Mouse (Mus musculus) hindbrain, postnatal 0 days (tissue): ENCODE measurements around the gene Kif26b. TPM values are rescaled to one million over a fixed set of nuclear protein-coding genes. Genes with fewer than 3 reads are reported as not detected.

Source experiments
- ATAC-seq: fragments of 200-750 bp; cut with Nextera tagmentation; 2 replicates; pipeline ENCODE4 v1.8.0; 2017; ENCODE audit warnings: mild to moderate bottlenecking, moderate TSS enrichment, moderate library complexity
- DNase-seq: peaks from one replicate; pipeline ENCODE4 v3.0.0-alpha.2; 2015; ENCODE audit warnings: low spot score
- H3K27ac ChIP-seq: fragments of 300-500 bp; sonication (generic); 2 replicates; pipeline ENCODE4 v1.5.1; 2014; ENCODE audit warnings: mild to moderate bottlenecking
- H3K27me3 ChIP-seq: fragments of 300-500 bp; sonication (generic); 2 replicates; pipeline ENCODE4 v1.6.1; 2014; ENCODE audit warnings: low read length, mixed read lengths; ENCODE audit not compliant: insufficient read depth
- H3K36me3 ChIP-seq: fragments of 300-500 bp; sonication (generic); 2 replicates; pipeline ENCODE4 v1.6.1; 2014; ENCODE audit warnings: low read length, mixed read lengths; ENCODE audit not compliant: insufficient read depth
- H3K4me1 ChIP-seq: fragments of 300-500 bp; sonication (generic); 2 replicates; pipeline ENCODE4 v1.6.1; 2014; ENCODE audit warnings: antibody characterized with exemption, low read length, mixed read lengths; ENCODE audit not compliant: insufficient read depth
- H3K4me2 ChIP-seq: fragments of 300-500 bp; sonication (generic); 2 replicates; pipeline ENCODE4 v1.6.1; 2014; ENCODE audit warnings: low read depth, mild to moderate bottlenecking, low read length, moderate library complexity, mixed read lengths
- H3K4me3 ChIP-seq: fragments of 300-500 bp; sonication (generic); 2 replicates; pipeline ENCODE4 v1.5.1; 2014; ENCODE audit warnings: low read length
- H3K9ac ChIP-seq: fragments of 300-500 bp; sonication (generic); replicated peaks from 2 replicates; pipeline ENCODE4 v1.6.1; 2014; ENCODE audit warnings: mild to moderate bottlenecking, low read length, moderate library complexity, mixed read lengths
- H3K9me3 ChIP-seq: fragments of 300-500 bp; sonication (generic); 2 replicates; pipeline ENCODE4 v1.6.1; 2016; ENCODE audit warnings: low read length, mixed read lengths
- CTCF ChIP-seq: IDR thresholded peaks from 2 replicates; pipeline ENCODE4 v1.5.1; 2016; ENCODE audit warnings: antibody characterized with exemption, control low read depth, low read depth
- WGBS: fragments of 180-500 bp; shearing (Covaris S2); extraction: QIAGEN DNeasy Blood & Tissue Kit; methylation state at CpG from one replicate; pipeline ENCODE4 v1.1.7; 2014; 5-methylcytosine and 5-hydroxymethylcytosine counted together
- polyA plus RNA-seq: library from polyadenylated mRNA; unstranded; fragments of >200 nt; fragmentation: Nextera tagmentation; extraction: Ambion mirVana; gene quantifications from 2 replicates; pipeline ENCODE4 v1.2.1, GENCODE M21; 2015
- total RNA-seq: library from RNA; depleted of rRNA; stranded (reverse); fragments of >200 nt; gene quantifications from 2 replicates; pipeline ENCODE4 v1.2.3, GENCODE M21; 2014

Gene Kif26b
- total and polyA plus RNA-seq, 2 experiments from 2014 or later, result 5.8 to 59.7 TPM

- H3K27ac ChIP-seq, result no peak overlapping the region
- H3K36me3 ChIP-seq, result no peaks in the 10 kb centered on the region
- TF ChIP-seq CTCF, result no peak
- H3K27me3 ChIP-seq, result no peaks in the 10 kb centered on the region
- no peak for ATAC-seq
- 87% methylated on average over 2 of the region's 2 CpGs for WGBS
- H3K9ac ChIP-seq, result no peak overlapping the region
- no peak overlapping the region for H3K4me3 ChIP-seq
- H3K9me3 ChIP-seq, result no peaks in the 10 kb centered on the region
- no peaks in the 10 kb centered on the region for H3K4me1 ChIP-seq
- no peak overlapping the region for H3K4me2 ChIP-seq
- no peak for DNase-seq
Observed at GRCm38 (mm10) chr1:178515839-178516238, 13.1 kb upstream of the Kif26b start.

GRCm38 (mm10) chr1:178522389-178522788, 6.5 kb upstream of the Kif26b start:
- Histone ChIP-seq H3K4me2 (no peak overlapping the region), H3K9ac (no peak overlapping the region), H3K9me3 (no peaks in the 10 kb centered on the region), H3K27me3 (no peaks in the 10 kb centered on the region), H3K4me3 (no peak overlapping the region), H3K36me3 (no peaks in the 10 kb centered on the region), H3K4me1 (no peaks in the 10 kb centered on the region), H3K27ac (no peak overlapping the region)
- peak; percentile 71 for ATAC-seq
- WGBS, result 26% methylated on average over 5 of the region's 5 CpGs
- peak; percentile 53 for DNase-seq
- TF ChIP-seq CTCF, result no peak

GRCm38 (mm10) chr1:178523152-178523551, 5.8 kb upstream of the Kif26b start:
- no peak for ATAC-seq
- no peaks in the 10 kb centered on the region for H3K9me3 ChIP-seq
- H3K4me2 ChIP-seq, result no peak overlapping the region
- no peaks in the 10 kb centered on the region for H3K4me1 ChIP-seq
- TF ChIP-seq CTCF, result no peak
- H3K4me3 ChIP-seq, result no peak overlapping the region
- H3K36me3 ChIP-seq, result no peaks in the 10 kb centered on the region
- H3K9ac ChIP-seq, result no peak overlapping the region
- no peak overlapping the region for H3K27ac ChIP-seq
- H3K27me3 ChIP-seq, result no peaks in the 10 kb centered on the region
- no peak for DNase-seq
- 58% methylated on average over 5 of the region's 5 CpGs for WGBS

GRCm38 (mm10) chr1:178527185-178527546, 1.8 kb upstream of the Kif26b start:
- Histone ChIP-seq H3K9me3 (no peaks in the 10 kb centered on the region), H3K27me3 (0 out of 2 replicates have a peak, but pooled peaks cover 3% of the 10 kb centered on the region), H3K9ac (peak overlapping the region; percentile 71; the same call in 1 of the 2 replicates), H3K27ac (peak overlapping the region; percentile 90), H3K4me3 (peak overlapping the region; percentile 70), H3K4me2 (peak overlapping the region; percentile 100), H3K4me1 (peaks cover 4% of the 10 kb centered on the region; the same call in 1 of the 2 replicates), H3K36me3 (no peaks in the 10 kb centered on the region)
- TF ChIP-seq CTCF, result peak; percentile 78
- ATAC-seq (peak; percentile 39; the same call in 1 of the 2 replicates), DNase-seq (peak; percentile 96)
- WGBS, result 0% methylated on average over 21 of the region's 21 CpGs

- peak overlapping the region; percentile 90 for H3K27ac ChIP-seq
- peak; percentile 16; the same call in 1 of the 2 replicates for TF ChIP-seq CTCF
- H3K27me3 ChIP-seq, result 0 out of 2 replicates have a peak, but pooled peaks cover 3% of the 10 kb centered on the region
- WGBS, result under 1% methylated on average over 59 of the region's 59 CpGs
- peak overlapping the region; percentile 100 for H3K4me2 ChIP-seq
- H3K4me3 ChIP-seq, result peak overlapping the region; percentile 70
- H3K9me3 ChIP-seq, result no peaks in the 10 kb centered on the region
- peak overlapping the region; percentile 71 for H3K9ac ChIP-seq
- no peaks in the 10 kb centered on the region for H3K36me3 ChIP-seq
- peaks cover 4% of the 10 kb centered on the region; the same call in 1 of the 2 replicates for H3K4me1 ChIP-seq
- ATAC-seq (peak; percentile 39), DNase-seq (peak; percentile 61)
Observed at GRCm38 (mm10) chr1:178527547-178528361, 1.2 kb upstream of the Kif26b start.

GRCm38 (mm10) chr1:178529512-178530300, 781 bp downstream of the Kif26b start:
- Histone ChIP-seq H3K4me3 (peak overlapping the region; percentile 70), H3K9ac (peak overlapping the region; percentile 71), H3K4me2 (peak overlapping the region; percentile 100), H3K27ac (peak overlapping the region; percentile 90), H3K4me1 (peaks cover 4% of the 10 kb centered on the region; the same call in 1 of the 2 replicates), H3K9me3 (no peaks in the 10 kb centered on the region), H3K36me3 (no peaks in the 10 kb centered on the region), H3K27me3 (0 out of 2 replicates have a peak, but pooled peaks cover 3% of the 10 kb centered on the region)
- ATAC-seq (0 out of 2 replicates have a peak, but pooled peaks have one; percentile 1), DNase-seq (peak; percentile 24)
- WGBS, result under 1% methylated on average over 38 of the region's 38 CpGs
- TF ChIP-seq CTCF, result peak; percentile 28
